Comparison of ENCODE assay signal across 8 mouse cellular contexts in genomic region chr7:141902269-141902729, GRCm38 (mm10). TPM values are rescaled to one million over a fixed set of nuclear protein-coding genes. Genes with fewer than 3 reads are reported as not detected.
DNase-seq lines count a peak whose midpoint lies in the region; ATAC-seq and TF ChIP-seq lines count a peak whose summit lies in the region.

No protein-coding gene starts in this region.

- intact Hi-C loops in gastrocnemius, adult 2 months (cut with DNase I), result loop anchor here (10.0 kb wide), 1 partner anchor 193 kb away; the partner anchor contains the start of gene Dusp8
- intact Hi-C loops in left cerebral cortex, adult 2 months (cut with DNase I), result loop anchor here (1.0 to 10.0 kb wide), 2 partner anchors 26 to 367 kb away; partner anchors contain the start of gene Chid1

- peaks cover 24% of the 10 kb centered on the region for H3K4me1 ChIP-seq in hindbrain, postnatal 0 days (ENCODE audit: insufficient read depth, low read length)

- no peaks in the 10 kb centered on the region for H3K9me3 ChIP-seq in hindbrain, postnatal 0 days (ENCODE audit: low read length)

- peak; percentile 100 for DNase-seq in ZHBTc4 (ENCODE audit: low read depth, low spot score)
- peak; percentile 100 for DNase-seq in gastrocnemius, adult 2 months
- DNase-seq in hindbrain, postnatal 0 days (ENCODE audit: low spot score), result peak; percentile 100
- DNase-seq in left cerebral cortex, adult 2 months (ENCODE audit: extremely low spot score in 1 of 2, low spot score in 2 of 2), result peak; percentile 98 to 99
- peak; percentile 99 for DNase-seq in right cerebral cortex, adult 2 months (ENCODE audit: low spot score in 2 of 2)
- DNase-seq in urinary bladder, postnatal 14 days (ENCODE audit: low spot score), result peak; percentile 100

- peak; percentile 90 for ATAC-seq in common myeloid progenitor, adult 5-6 weeks (replicated peaks; ENCODE audit: low read depth, poor library complexity, severe bottlenecking)
- peak; percentile 98 for ATAC-seq in hindbrain, postnatal 0 days
- peak; percentile 89 for ATAC-seq in megakaryocyte, adult 5-6 weeks (ENCODE audit: poor library complexity, severe bottlenecking)

- H3K27me3 ChIP-seq in hindbrain, postnatal 0 days (ENCODE audit: insufficient read depth, low read length), result no peaks in the 10 kb centered on the region

- H3K4me2 ChIP-seq in hindbrain, postnatal 0 days (ENCODE audit: low read depth, low read length), result peak overlapping the region; percentile 75

- peak overlapping the region; percentile 90 for H3K4me3 ChIP-seq in gastrocnemius, adult 2 months
- H3K4me3 ChIP-seq in hindbrain, postnatal 0 days (ENCODE audit: low read length), result peak overlapping the region; percentile 85
- H3K4me3 ChIP-seq in left cerebral cortex, adult 2 months, result peak overlapping the region; percentile 75

- TF ChIP-seq CTCF in gastrocnemius, adult 2 months (IDR thresholded peaks at IDR 0.05), result no peak
- no peak for TF ChIP-seq CTCF in hindbrain, postnatal 0 days (IDR thresholded peaks at IDR 0.05; ENCODE audit: low read depth)
- TF ChIP-seq CTCF in left cerebral cortex, adult 2 months (IDR thresholded peaks at IDR 0.05), result no peak

- peak overlapping the region; percentile 86 for H3K9ac ChIP-seq in hindbrain, postnatal 0 days (replicated peaks; ENCODE audit: low read length)

- no peaks in the 10 kb centered on the region for H3K36me3 ChIP-seq in hindbrain, postnatal 0 days (ENCODE audit: insufficient read depth, low read length)

- peak overlapping the region; percentile 92 for H3K27ac ChIP-seq in gastrocnemius, adult 2 months
- peak overlapping the region; percentile 79 for H3K27ac ChIP-seq in hindbrain, postnatal 0 days
- H3K27ac ChIP-seq in left cerebral cortex, adult 2 months, result peak overlapping the region; percentile 95

- 1% methylated on average over 44 of the region's 44 CpGs for WGBS in hindbrain, postnatal 0 days

RNA-seq across cellular contexts. Expression of gene Tollip, which starts 16.0 kb away (rescaled TPM):
- total RNA-seq in common myeloid progenitor, adult 5-6 weeks (2017), result 27.1 and 30.4 TPM in 2 replicates
- 10 to 100 TPM; 31.8 to 33.0 TPM for total RNA-seq in gastrocnemius, adult 2 months (2021)
- 120 and 121 TPM in 2 replicates for total RNA-seq in hindbrain, postnatal 0 days (2014; rRNA removed)
- 68.5 and 72.6 TPM in 2 replicates for polyA plus RNA-seq in hindbrain, postnatal 0 days (2015; fragmentation: Nextera tagmentation; extraction: Ambion mirVana)
- 100 to 1,000 TPM; 116 to 132 TPM for total RNA-seq in left cerebral cortex, adult 2 months (2021)
- total RNA-seq in megakaryocyte, adult 5-6 weeks (2015), result 29.0 and 30.9 TPM in 2 replicates
- 30.7 and 38.7 TPM in 2 replicates for total RNA-seq in megakaryocyte, adult 5-6 weeks (2017)

RNA-seq across cellular contexts. Expression of gene Brsk2, which starts 47.3 kb away (rescaled TPM):
- total RNA-seq in common myeloid progenitor, adult 5-6 weeks (2017), result not detected in 2 replicates
- under 1 TPM; 0.25 to 0.38 TPM for total RNA-seq in gastrocnemius, adult 2 months (2021)
- total RNA-seq in hindbrain, postnatal 0 days (2014; rRNA removed), result 136 and 143 TPM in 2 replicates
- polyA plus RNA-seq in hindbrain, postnatal 0 days (2015; fragmentation: Nextera tagmentation; extraction: Ambion mirVana), result 17.9 and 18.0 TPM in 2 replicates
- total RNA-seq in left cerebral cortex, adult 2 months (2021), result 100 to 1,000 TPM; 223 to 224 TPM
- not detected in 2 replicates for total RNA-seq in megakaryocyte, adult 5-6 weeks (2015)
- not detected in 2 replicates for total RNA-seq in megakaryocyte, adult 5-6 weeks (2017)

Comparison
In these comparisons a context has a peak if more than half of its experiments do, and no peak if none do; other contexts are left out.
1. Peak in every context shown above with its lines: DNase-seq, ATAC-seq, H3K4me3 ChIP-seq and H3K27ac ChIP-seq.
2. RNA of gene Brsk2, which starts 47.3 kb away (total RNA-seq): 223 to 224 TPM in left cerebral cortex, adult 2 months and 136 to 143 TPM in hindbrain, postnatal 0 days; 0.25 to 0.38 TPM in gastrocnemius, adult 2 months, not detected in common myeloid progenitor, adult 5-6 weeks and not detected in megakaryocyte, adult 5-6 weeks; every median in the first group is over 10 times any median in the second.